Mouse (Mus musculus) intestine, embryonic 16.5 days (tissue): ENCODE data around the gene Thsd7a. TPM values are rescaled to one million over a fixed set of nuclear protein-coding genes. Genes with fewer than 3 reads are reported as not detected.

Experiments used
- ATAC-seq: fragments of 200-750 bp; cut with Nextera tagmentation; 2 replicates; pipeline ENCODE4 v1.8.0; 2017; ENCODE audit warnings: moderate TSS enrichment, moderate library complexity
- H3K27ac ChIP-seq: fragments of 300-500 bp; sonication (generic); 2 replicates; pipeline ENCODE4 v1.5.1; 2014; ENCODE audit warnings: mild to moderate bottlenecking, low read length
- H3K27me3 ChIP-seq: fragments of 300-500 bp; sonication (generic); replicated peaks from 2 replicates; pipeline ENCODE4 v1.6.1; 2014; ENCODE audit warnings: low read length, control low read depth, mixed read lengths; ENCODE audit not compliant: control insufficient read depth, insufficient read depth
- H3K36me3 ChIP-seq: fragments of 300-500 bp; sonication (generic); 2 replicates; pipeline ENCODE4 v1.6.1; 2014; ENCODE audit warnings: low read length, control low read depth; ENCODE audit not compliant: control insufficient read depth, insufficient read depth
- H3K4me1 ChIP-seq: fragments of 300-500 bp; sonication (generic); 2 replicates; pipeline ENCODE4 v1.6.1; 2014; ENCODE audit warnings: low read length, control low read depth, mixed read lengths; ENCODE audit not compliant: control insufficient read depth, insufficient read depth
- H3K4me2 ChIP-seq: fragments of 300-500 bp; sonication (generic); 2 replicates; pipeline ENCODE4 v1.6.1; 2014; ENCODE audit warnings: low read depth, low read length, control low read depth
- H3K4me3 ChIP-seq: fragments of 300-500 bp; sonication (generic); 2 replicates; pipeline ENCODE4 v1.5.1; 2014; ENCODE audit warnings: mild to moderate bottlenecking, low read length
- H3K9ac ChIP-seq: fragments of 300-500 bp; sonication (generic); 2 replicates; pipeline ENCODE4 v1.6.1; 2014; ENCODE audit warnings: low read depth, low read length
- H3K9me3 ChIP-seq: fragments of 300-500 bp; sonication (generic); 2 replicates; pipeline ENCODE4 v1.6.1; 2016; ENCODE audit warnings: low read length, control low read depth; ENCODE audit not compliant: control insufficient read depth
- WGBS: fragments of 180-500 bp; shearing (Covaris S2); extraction: QIAGEN DNeasy Blood & Tissue Kit; methylation state at CpG from one replicate; pipeline ENCODE4 v1.1.7; 2014; 5-methylcytosine and 5-hydroxymethylcytosine counted together
- polyA plus RNA-seq: library from polyadenylated mRNA; unstranded; fragments of >200 nt; fragmentation: Nextera tagmentation; extraction: Ambion mirVana; gene quantifications from 2 replicates; pipeline ENCODE4 v1.2.1, GENCODE M21; 2015

Thsd7a gene
- polyA plus RNA-seq, 1 experiment from 2014 or later: 2.6 TPM

DNA sequence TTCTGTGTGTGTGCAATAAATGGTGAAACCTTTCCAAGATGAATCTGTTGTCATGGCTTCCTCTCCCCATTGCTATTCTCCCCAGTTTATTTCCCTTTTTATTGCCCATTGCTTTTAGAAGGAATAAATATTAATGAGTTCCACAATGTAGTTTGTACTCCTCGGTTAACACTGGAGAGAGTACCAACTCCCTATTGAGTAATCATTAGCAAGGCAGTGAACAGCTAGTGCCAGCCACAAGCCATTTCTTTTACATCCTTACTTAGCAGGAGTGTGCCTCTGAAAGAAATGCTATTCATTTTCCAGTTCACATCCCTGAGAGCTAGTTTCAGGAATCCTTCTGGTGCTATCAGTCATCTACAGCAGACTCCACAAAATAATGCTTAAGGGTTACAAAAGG is 260.3 kb downstream of the Thsd7a start:
- 58% methylated on average over 1 of the region's 1 CpGs for WGBS
- no peaks in the 10 kb centered on the region for H3K36me3 ChIP-seq
- no peak overlapping the region for H3K4me2 ChIP-seq
- H3K9me3 ChIP-seq: no peaks in the 10 kb centered on the region
- H3K4me3 ChIP-seq: no peak overlapping the region
- H3K9ac ChIP-seq: no peak overlapping the region
- no peaks in the 10 kb centered on the region for H3K27me3 ChIP-seq
- no peaks in the 10 kb centered on the region for H3K4me1 ChIP-seq
- H3K27ac ChIP-seq: no peak overlapping the region
- no peak for ATAC-seq

GRCm38 (mm10) chr6:12481527-12482163 is 267.6 kb downstream of the Thsd7a start:
- Histone ChIP-seq H3K36me3 (no peaks in the 10 kb centered on the region), H3K9ac (no peak overlapping the region), H3K4me3 (no peak overlapping the region), H3K9me3 (no peaks in the 10 kb centered on the region), H3K4me1 (no peaks in the 10 kb centered on the region), H3K4me2 (no peak overlapping the region), H3K27me3 (no peaks in the 10 kb centered on the region), H3K27ac (no peak overlapping the region)
- 86% methylated on average over 5 of the region's 5 CpGs for WGBS
- no peak for ATAC-seq

DNA sequence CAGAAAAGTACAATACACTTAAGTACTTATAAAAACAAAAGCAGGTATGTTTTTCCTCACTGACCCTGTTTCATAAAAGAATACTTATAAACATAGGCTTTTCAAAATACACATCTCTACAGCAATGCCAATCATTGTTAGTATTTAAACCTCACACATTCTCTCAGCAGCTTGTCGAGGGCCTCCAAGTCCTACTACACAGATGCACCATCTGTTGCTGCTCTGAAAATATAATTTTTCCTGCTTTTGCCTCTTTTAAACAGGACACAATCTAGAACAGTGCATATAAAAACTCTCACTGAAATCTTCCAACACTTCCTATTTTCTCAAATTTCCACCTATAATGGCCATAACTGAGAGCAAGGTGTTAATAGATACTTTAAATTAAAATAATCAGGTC is 270.9 kb downstream of the Thsd7a start:
- Histone ChIP-seq H3K4me3 (no peak overlapping the region), H3K27ac (no peak overlapping the region), H3K9me3 (no peaks in the 10 kb centered on the region), H3K9ac (no peak overlapping the region), H3K4me2 (no peak overlapping the region), H3K36me3 (no peaks in the 10 kb centered on the region), H3K4me1 (no peaks in the 10 kb centered on the region), H3K27me3 (no peaks in the 10 kb centered on the region)
- ATAC-seq: no peak
- 81% methylated on average over 1 of the region's 1 CpGs for WGBS

DNA sequence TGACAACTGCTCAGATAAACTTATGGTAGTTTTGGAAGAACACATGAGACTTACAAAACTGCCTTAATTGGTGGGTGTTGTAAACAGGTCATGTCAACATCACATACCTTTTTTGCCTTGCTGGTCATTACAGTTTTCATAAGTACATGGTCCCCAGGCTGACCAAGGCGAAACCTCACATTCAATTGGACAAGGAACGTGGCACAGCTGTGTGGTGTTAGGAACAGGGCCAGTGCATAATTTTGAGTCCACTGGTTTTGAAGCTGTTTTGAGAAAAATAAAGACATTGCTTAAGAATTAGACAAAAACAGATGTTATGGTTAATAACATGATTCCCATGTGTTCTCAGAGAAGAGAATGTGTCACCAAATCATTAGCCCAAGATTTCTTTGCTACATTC is 278.3 kb downstream of the Thsd7a start:
- Histone ChIP-seq H3K4me1 (no peaks in the 10 kb centered on the region), H3K4me3 (no peak overlapping the region), H3K9me3 (no peaks in the 10 kb centered on the region), H3K4me2 (no peak overlapping the region), H3K36me3 (no peaks in the 10 kb centered on the region), H3K9ac (no peak overlapping the region), H3K27me3 (no peaks in the 10 kb centered on the region), H3K27ac (no peak overlapping the region)
- no peak for ATAC-seq
- 80% methylated on average over 2 of the region's 2 CpGs for WGBS

DNA sequence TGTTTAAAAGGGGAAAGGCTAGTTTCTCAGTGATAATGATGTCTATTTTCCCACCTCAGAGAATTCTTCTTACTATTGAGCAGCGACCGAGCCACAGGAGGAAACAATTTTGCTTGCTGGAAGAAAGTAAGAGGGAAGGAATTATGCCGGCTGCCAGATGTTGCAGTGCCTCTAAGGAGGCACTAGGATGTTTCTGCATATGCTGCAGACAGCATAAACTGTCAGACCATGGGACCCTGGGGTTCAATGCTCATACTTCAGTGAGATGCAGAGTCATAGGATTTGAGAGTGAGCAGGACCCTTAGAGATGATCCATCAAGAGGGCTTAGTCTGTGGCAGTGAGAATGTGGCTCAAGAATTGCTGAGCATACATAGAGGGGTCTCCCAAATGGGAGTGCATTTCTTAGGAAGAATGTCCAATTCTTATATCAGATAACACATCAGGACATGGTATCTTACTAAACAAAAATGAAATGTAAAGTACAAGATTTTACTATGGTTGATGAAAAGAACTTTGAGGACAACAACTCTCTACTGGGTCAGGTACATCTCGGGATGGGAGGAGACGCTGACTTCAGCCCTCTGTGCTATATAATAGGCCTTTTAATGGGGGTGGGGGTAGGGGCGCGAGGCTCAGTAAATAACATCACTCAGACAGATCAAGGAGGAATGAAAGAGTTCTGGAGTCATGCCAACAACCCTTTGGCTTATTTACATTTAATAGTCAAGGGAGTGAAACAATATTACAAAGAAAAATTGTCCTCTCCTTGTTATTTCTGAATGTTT is 281.7 kb downstream of the Thsd7a start:
- no peaks in the 10 kb centered on the region for H3K9me3 ChIP-seq
- no peak overlapping the region for H3K27ac ChIP-seq
- ATAC-seq: no peak
- H3K27me3 ChIP-seq: no peaks in the 10 kb centered on the region
- no peaks in the 10 kb centered on the region for H3K4me1 ChIP-seq
- H3K36me3 ChIP-seq: no peaks in the 10 kb centered on the region
- H3K4me2 ChIP-seq: no peak overlapping the region
- 56% methylated on average over 7 of the region's 7 CpGs for WGBS
- no peak overlapping the region for H3K4me3 ChIP-seq
- H3K9ac ChIP-seq: no peak overlapping the region

DNA sequence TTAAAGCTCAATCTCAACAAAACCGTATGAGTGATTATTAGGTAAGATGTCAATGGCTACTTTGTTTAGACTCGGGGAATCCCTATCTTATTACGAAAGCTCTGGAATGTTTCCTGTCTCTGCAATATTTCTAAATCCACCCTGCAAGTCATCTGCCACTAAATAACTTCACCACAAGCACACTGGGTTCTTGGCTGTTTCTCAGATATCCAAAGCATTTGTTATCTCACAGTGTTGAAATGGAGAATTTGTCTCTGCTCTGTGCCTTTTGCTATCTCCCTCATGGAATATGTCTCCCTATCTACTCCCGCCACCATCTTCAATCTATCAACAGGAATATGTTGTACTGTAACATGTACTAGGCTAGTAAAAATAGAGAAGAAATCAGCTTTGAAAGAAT is 290.4 kb downstream of the Thsd7a start:
- 72% methylated on average over 4 of the region's 4 CpGs for WGBS
- Histone ChIP-seq H3K9ac (no peak overlapping the region), H3K9me3 (no peaks in the 10 kb centered on the region), H3K4me1 (no peaks in the 10 kb centered on the region), H3K4me2 (no peak overlapping the region), H3K27me3 (no peaks in the 10 kb centered on the region), H3K4me3 (no peak overlapping the region), H3K27ac (no peak overlapping the region), H3K36me3 (no peaks in the 10 kb centered on the region)
- ATAC-seq: no peak

GRCm38 (mm10) chr6:12457451-12457850 is 291.8 kb downstream of the Thsd7a start:
- Histone ChIP-seq H3K4me1 (no peaks in the 10 kb centered on the region), H3K27ac (no peak overlapping the region), H3K27me3 (no peaks in the 10 kb centered on the region), H3K4me3 (no peak overlapping the region), H3K9me3 (no peaks in the 10 kb centered on the region), H3K4me2 (no peak overlapping the region), H3K36me3 (no peaks in the 10 kb centered on the region), H3K9ac (no peak overlapping the region)
- WGBS: 60% methylated on average over 1 of the region's 1 CpGs
- ATAC-seq: no peak

GRCm38 (mm10) chr6:12454876-12455485 is 294.2 kb downstream of the Thsd7a start:
- no peak overlapping the region for H3K4me3 ChIP-seq
- ATAC-seq: no peak
- no peaks in the 10 kb centered on the region for H3K4me1 ChIP-seq
- H3K36me3 ChIP-seq: no peaks in the 10 kb centered on the region
- 85% methylated on average over 1 of the region's 1 CpGs for WGBS
- no peaks in the 10 kb centered on the region for H3K27me3 ChIP-seq
- H3K9ac ChIP-seq: no peak overlapping the region
- H3K9me3 ChIP-seq: no peaks in the 10 kb centered on the region
- no peak overlapping the region for H3K27ac ChIP-seq
- no peak overlapping the region for H3K4me2 ChIP-seq

- Histone ChIP-seq H3K4me3 (no peak overlapping the region), H3K9me3 (no peaks in the 10 kb centered on the region), H3K36me3 (no peaks in the 10 kb centered on the region), H3K4me1 (no peaks in the 10 kb centered on the region), H3K27me3 (no peaks in the 10 kb centered on the region), H3K27ac (no peak overlapping the region), H3K9ac (no peak overlapping the region), H3K4me2 (no peak overlapping the region)
- WGBS: 77% methylated on average over 3 of the region's 3 CpGs
- no peak for ATAC-seq
These were observed 295.1 kb downstream of the Thsd7a start for GRCm38 (mm10) chr6:12454132-12454531.
